In the genomic region with DNA sequence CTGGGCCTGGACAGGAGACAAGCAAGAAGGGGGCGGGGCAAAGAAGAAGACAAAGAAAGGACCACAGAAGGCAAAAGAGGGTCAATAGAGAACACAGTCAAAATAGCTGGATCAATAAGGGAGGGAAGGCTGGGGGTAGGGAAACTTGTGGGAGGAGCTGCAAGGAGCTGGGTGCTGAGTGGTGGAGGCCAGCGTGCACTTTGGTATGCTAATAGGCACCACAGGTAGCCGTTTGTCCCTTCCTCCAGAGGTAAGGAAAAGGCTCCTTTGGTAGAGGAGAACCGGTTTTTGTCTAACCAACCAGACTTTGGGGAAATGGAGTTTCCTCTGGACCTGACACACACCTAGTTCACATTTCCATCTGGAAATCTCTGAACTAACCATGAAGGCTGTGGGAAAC, we compare ENCODE assay signal across 24 mouse cellular contexts. TPM values are rescaled to one million over a fixed set of nuclear protein-coding genes. Genes with fewer than 3 reads are reported as not detected.
DNase-seq lines count a peak whose midpoint lies in the region; ATAC-seq and TF ChIP-seq lines count a peak whose summit lies in the region.
"Had no signal": no experiment of that assay in that cellular context is flagged by ENCODE, and none has a peak within 500 bp of the region (broad histone marks: within the 10 kb centered on the region; RNA-seq: fewer than 3 reads in every experiment).

No protein-coding gene starts in this region.

- H3K36me3 ChIP-seq in ES-Bruce4 (ENCODE audit: control insufficient read depth, insufficient read depth, low read length, poor library complexity, severe bottlenecking), result no peaks in the 10 kb centered on the region
- no peaks in the 10 kb centered on the region for H3K36me3 ChIP-seq in intestine, embryonic 16.5 days (ENCODE audit: control insufficient read depth, insufficient read depth, low read length)
- H3K36me3 ChIP-seq: embryonic facial prominence, embryonic 12.5 days; G1E; heart, embryonic 13.5 days; hindbrain, embryonic 13.5 days had no signal

- intact Hi-C loops in gastrocnemius, adult 2 months (cut with DNase I), result no loop called here
- intact Hi-C loops in heart, postnatal 14 days (cut with DNase I), result no loop called here

- WGBS in intestine, embryonic 16.5 days, result 35% methylated on average over 4 of the region's 4 CpGs

- no peak for TF ChIP-seq POLR2A in ES-Bruce4 (IDR thresholded peaks at IDR 0.05; ENCODE audit: insufficient read depth, low read length)

- H3K9me3 ChIP-seq in ES-Bruce4 (replicated peaks; ENCODE audit: control insufficient read depth, insufficient read depth, low read length, poor library complexity, severe bottlenecking), result peaks cover 9% of the 10 kb centered on the region
- H3K9me3 ChIP-seq in intestine, embryonic 16.5 days (ENCODE audit: control insufficient read depth, low read length), result no peaks in the 10 kb centered on the region
- H3K9me3 ChIP-seq: embryonic facial prominence, embryonic 12.5 days; forebrain, embryonic 13.5 days; G1E; heart, embryonic 13.5 days; hindbrain, embryonic 13.5 days had no signal

- H3K4me2 ChIP-seq in intestine, embryonic 16.5 days (ENCODE audit: low read depth, low read length), result no peak overlapping the region
- H3K4me2 ChIP-seq: embryonic facial prominence, embryonic 12.5 days; forebrain, embryonic 13.5 days; heart, embryonic 13.5 days; hindbrain, embryonic 13.5 days had no signal

- no peak for DNase-seq in gastrocnemius, adult 2 months
- DNase-seq in gastrocnemius, postnatal 25 days, result no peak
- DNase-seq in R1 (ENCODE audit: low read depth, low spot score), result peak; percentile 73
- no peak for DNase-seq in heart, adult 11 months
- DNase-seq in heart, postnatal 14 days, result no peak
- no peak for DNase-seq in adrenal gland, postnatal 25 days
- DNase-seq: adrenal gland, adult 2 months; cerebellum, adult 11 months; cerebellum, adult 9-10 months; kidney, adult 9 months had no signal

- H3K27me3 ChIP-seq in ES-Bruce4 (ENCODE audit: control insufficient read depth, insufficient read depth, low read length, poor library complexity, severe bottlenecking), result no peaks in the 10 kb centered on the region
- H3K27me3 ChIP-seq in intestine, embryonic 16.5 days (replicated peaks; ENCODE audit: control insufficient read depth, insufficient read depth, low read length), result no peaks in the 10 kb centered on the region
- H3K27me3 ChIP-seq: embryonic facial prominence, embryonic 12.5 days; forebrain, embryonic 13.5 days; hindbrain, embryonic 13.5 days had no signal

- 0 out of 2 replicates have a peak, but pooled peaks have one; percentile 47 for TF ChIP-seq EP300 in ES-Bruce4 (IDR thresholded peaks at IDR 0.05; ENCODE audit: insufficient read depth, low read depth, low read length)

- no peak overlapping the region for H3K9ac ChIP-seq in ES-Bruce4 (ENCODE audit: low read depth, poor library complexity, severe bottlenecking)
- H3K9ac ChIP-seq in intestine, embryonic 16.5 days (ENCODE audit: low read depth, low read length), result no peak overlapping the region
- H3K9ac ChIP-seq: embryonic facial prominence, embryonic 12.5 days; forebrain, embryonic 13.5 days; heart, embryonic 13.5 days; hindbrain, embryonic 13.5 days had no signal

- no peak overlapping the region for H3K4me3 ChIP-seq in gastrocnemius, adult 2 months
- H3K4me3 ChIP-seq in ES-Bruce4 (ENCODE audit: low read depth, low read length), result no peak overlapping the region
- H3K4me3 ChIP-seq in intestine, embryonic 16.5 days (ENCODE audit: low read length), result no peak overlapping the region
- H3K4me3 ChIP-seq: embryonic facial prominence, embryonic 12.5 days; forebrain, embryonic 13.5 days; heart, embryonic 13.5 days; hindbrain, embryonic 13.5 days had no signal

- peak overlapping the region; percentile 31 for H3K27ac ChIP-seq in gastrocnemius, adult 2 months
- peak overlapping the region; percentile 83 for H3K27ac ChIP-seq in ES-Bruce4 (ENCODE audit: insufficient read depth, low read length)
- peak overlapping the region; percentile 77 for H3K27ac ChIP-seq in intestine, embryonic 16.5 days (ENCODE audit: low read length)
- H3K27ac ChIP-seq: embryonic facial prominence, embryonic 12.5 days; forebrain, embryonic 13.5 days; heart, embryonic 13.5 days; hindbrain, embryonic 13.5 days; hindbrain, postnatal 0 days had no signal

- peaks cover 5% of the 10 kb centered on the region for H3K4me1 ChIP-seq in ES-Bruce4 (ENCODE audit: control insufficient read depth, insufficient read depth, low read length)
- H3K4me1 ChIP-seq in intestine, embryonic 16.5 days (ENCODE audit: control insufficient read depth, insufficient read depth, low read length), result peaks cover 6% of the 10 kb centered on the region; the same call in 1 of the 2 replicates
- H3K4me1 ChIP-seq: embryonic facial prominence, embryonic 12.5 days; forebrain, embryonic 13.5 days; heart, embryonic 13.5 days; hindbrain, embryonic 13.5 days had no signal

- no peak for ATAC-seq in intestine, embryonic 16.5 days
- ATAC-seq: forebrain, embryonic 13.5 days; hindbrain, postnatal 0 days had no signal

- no peak for TF ChIP-seq CTCF in gastrocnemius, adult 2 months (IDR thresholded peaks at IDR 0.05)
- TF ChIP-seq CTCF in ES-Bruce4 (IDR thresholded peaks at IDR 0.05; ENCODE audit: low read depth, low read length), result no peak

RNA-seq across cellular contexts. Expression of a gene that starts 12.3 kb away (rescaled TPM):
- 1 to 10 TPM in 1 of 2 experiments, under 1 TPM in 1; 0.86 to 1.2 TPM for total RNA-seq in gastrocnemius, adult 2 months (2021)
- total RNA-seq in gastrocnemius, postnatal 25 days (2021), result under 1 TPM; 0.83 to 1.00 TPM
- 6.0 and 7.6 TPM in 2 replicates for polyA plus RNA-seq in ES-Bruce4 (2011; ENCODE audit: insufficient read depth, insufficient read length, low read depth, missing spikeins)
- polyA plus RNA-seq in intestine, embryonic 16.5 days (2015; fragmentation: Nextera tagmentation; extraction: Ambion mirVana), result 22.6 and 27.3 TPM in 2 replicates
- total RNA-seq in heart, postnatal 14 days (2021), result under 1 TPM; 0.76 to 0.81 TPM
- total RNA-seq in adrenal gland, postnatal 25 days (2021), result 0.91 TPM in 1 of 2 replicates, not detected in the other

RNA-seq across cellular contexts. Expression of a gene that starts 22.5 kb away (rescaled TPM):
- not detected for total RNA-seq in gastrocnemius, adult 2 months (2021)
- under 1 TPM in 1 of 2 experiments, not detected in 1; 0.19 TPM for total RNA-seq in gastrocnemius, postnatal 25 days (2021)
- not detected in 2 replicates for polyA plus RNA-seq in ES-Bruce4 (2011; ENCODE audit: insufficient read depth, insufficient read length, low read depth, missing spikeins)
- not detected in 2 replicates for polyA plus RNA-seq in intestine, embryonic 16.5 days (2015; fragmentation: Nextera tagmentation; extraction: Ambion mirVana)
- total RNA-seq in heart, postnatal 14 days (2021), result 10 to 100 TPM in 1 of 2 experiments, under 1 TPM in 1; 0.74 to 16.5 TPM
- total RNA-seq in adrenal gland, postnatal 25 days (2021), result not detected in 2 replicates
- total RNA-seq: adrenal gland, adult 2 months; adrenal gland, postnatal 4 days; G1E; heart, adult 8-10 months; hindbrain, postnatal 0 days had no signal
- polyA plus RNA-seq: adrenal gland, adult 2 months; C2C12; cortical plate, adult 2 months; embryonic facial prominence, embryonic 12.5 days; G1E; heart, embryonic 13.5 days; heart, postnatal 0 days; hindbrain, embryonic 13.5 days; intestine, embryonic 14.5 days had no signal

Comparison
In these comparisons a context has a peak if more than half of its experiments do, and no peak if none do; other contexts are left out.
1. H3K27ac ChIP-seq: peak in every context shown above with its lines; median percentile 83 in ES-Bruce4; 77 in intestine, embryonic 16.5 days; 31 in gastrocnemius, adult 2 months.